Mouse (Mus musculus) layer of hippocampus, postnatal 14 days (tissue): ENCODE data around the gene Scaf8. TPM values are rescaled to one million over a fixed set of nuclear protein-coding genes. Genes with fewer than 3 reads are reported as not detected.

Experiments
- DNase-seq, 2 experiments: peaks; one replicate each; pipeline ENCODE4 v3.0.0; 2021 to 2022; ENCODE audit warnings: low spot score in 2 of 2, mixed read lengths in 1 of 2
- total RNA-seq, 2 experiments: library from RNA; stranded (reverse); gene quantifications; 2 replicates each; pipeline ENCODE4 v1.2.3; 2021

Scaf8 gene
- total RNA-seq, 2 experiments from 2014 or later: 57.3 to 57.6 TPM

GRCm38 (mm10) chr17:3246665-3247370 is 132.0 kb downstream of the Scaf8 start:
- no peak for DNase-seq

Other genes with a start within 250 kb of the Scaf8 start
- gene Tiam2, start 211.6 kb downstream of the Scaf8 start, total RNA-seq: 10 to 100 TPM; 18.9 to 21.5 TPM